Mouse (Mus musculus): Measurements from ENCODE around the gene Kirrel3. TPM values are rescaled to one million over a fixed set of nuclear protein-coding genes. Genes with fewer than 3 reads are reported as not detected.

Kirrel3 gene
- polyA plus RNA-seq, 1 experiment from 2014 or later: 6.0 TPM

GRCm38 (mm10) chr9:34704357-34704756, 218.7 kb downstream of the Kirrel3 start:
- no peak overlapping the region for H3K27ac ChIP-seq (ENCODE audit: low read depth, low read length)
- no peak overlapping the region for H3K9ac ChIP-seq (ENCODE audit: low read length)
- WGBS: 76% methylated on average over 2 of the region's 2 CpGs
- ATAC-seq (ENCODE audit: low FRiP score) (no peak), DNase-seq (ENCODE audit: low spot score, missing footprints) (no peak)
- no peak overlapping the region for H3K4me3 ChIP-seq (ENCODE audit: low read depth, low read length)
- H3K4me1 ChIP-seq (ENCODE audit: control insufficient read depth, insufficient read depth, low read length): peaks cover 6% of the 10 kb centered on the region; the same call in 1 of the 2 replicates
- H3K4me2 ChIP-seq: no peak overlapping the region
- H3K9me3 ChIP-seq (ENCODE audit: control insufficient read depth, low read length): no peaks in the 10 kb centered on the region
- no peaks in the 10 kb centered on the region for H3K36me3 ChIP-seq (ENCODE audit: control insufficient read depth, insufficient read depth, low read length)
- no peaks in the 10 kb centered on the region for H3K27me3 ChIP-seq (ENCODE audit: control insufficient read depth, insufficient read depth, low read length)

DNA sequence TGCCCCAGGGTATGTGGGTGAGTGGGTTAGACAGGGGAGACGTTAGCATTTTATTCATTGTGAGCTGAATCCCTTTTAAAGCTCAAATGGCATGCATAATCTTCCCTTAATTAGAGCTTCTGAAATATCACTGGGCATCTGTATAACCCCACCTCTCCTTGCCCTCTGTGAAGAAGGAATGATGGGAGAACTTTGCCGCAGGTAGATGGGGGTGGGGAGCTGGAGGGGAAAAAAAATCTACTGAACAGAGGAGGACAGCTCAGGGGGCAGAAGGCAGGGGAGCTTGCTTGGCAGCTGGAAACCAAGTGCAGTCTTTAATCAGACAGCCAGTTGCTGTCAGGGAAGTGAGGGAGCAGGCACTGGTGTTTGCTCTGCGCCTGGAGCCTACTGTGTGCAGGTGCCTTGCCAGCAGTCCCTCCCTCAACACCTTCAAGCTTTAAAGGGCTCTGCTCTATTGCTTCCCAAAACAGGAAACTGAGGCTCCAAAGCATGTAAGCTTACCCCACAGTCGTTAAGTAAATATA, 220.7 kb downstream of the Kirrel3 start:
- 58% methylated on average over 4 of the region's 4 CpGs for WGBS
- no peaks in the 10 kb centered on the region for H3K36me3 ChIP-seq (ENCODE audit: control insufficient read depth, insufficient read depth, low read length)

GRCm38 (mm10) chr9:34708691-34709090, 223.0 kb downstream of the Kirrel3 start:
- H3K9me3 ChIP-seq (ENCODE audit: control insufficient read depth, low read length): no peaks in the 10 kb centered on the region
- H3K4me3 ChIP-seq (ENCODE audit: low read depth, low read length): no peak overlapping the region
- H3K36me3 ChIP-seq (ENCODE audit: control insufficient read depth, insufficient read depth, low read length): no peaks in the 10 kb centered on the region
- H3K9ac ChIP-seq (ENCODE audit: low read length): no peak overlapping the region
- no peaks in the 10 kb centered on the region for H3K27me3 ChIP-seq (ENCODE audit: control insufficient read depth, insufficient read depth, low read length)
- no peak overlapping the region for H3K27ac ChIP-seq (ENCODE audit: low read depth, low read length)
- 88% methylated on average over 6 of the region's 6 CpGs for WGBS
- no peak for ATAC-seq (ENCODE audit: low FRiP score)
- no peak overlapping the region for H3K4me2 ChIP-seq
- DNase-seq (ENCODE audit: low spot score, missing footprints): no peak
- H3K4me1 ChIP-seq (ENCODE audit: control insufficient read depth, insufficient read depth, low read length): peaks cover 6% of the 10 kb centered on the region; the same call in 1 of the 2 replicates

More for the DNA sequence above, 220.7 kb downstream of the Kirrel3 start:
- Histone ChIP-seq H3K4me3 (ENCODE audit: low read depth, low read length) (no peak overlapping the region), H3K9ac (ENCODE audit: low read length) (no peak overlapping the region), H3K9me3 (ENCODE audit: control insufficient read depth, low read length) (no peaks in the 10 kb centered on the region), H3K27ac (ENCODE audit: low read depth, low read length) (no peak overlapping the region), H3K4me2 (no peak overlapping the region), H3K4me1 (ENCODE audit: control insufficient read depth, insufficient read depth, low read length) (peaks cover 6% of the 10 kb centered on the region; the same call in 1 of the 2 replicates), H3K27me3 (ENCODE audit: control insufficient read depth, insufficient read depth, low read length) (no peaks in the 10 kb centered on the region)
- DNase-seq (ENCODE audit: low spot score, missing footprints) (no peak), ATAC-seq (ENCODE audit: low FRiP score) (no peak)

- Histone ChIP-seq H3K4me3 (ENCODE audit: low read depth, low read length) (no peak overlapping the region), H3K9me3 (ENCODE audit: control insufficient read depth, low read length) (no peaks in the 10 kb centered on the region), H3K4me2 (no peak overlapping the region), H3K9ac (ENCODE audit: low read length) (no peak overlapping the region), H3K36me3 (ENCODE audit: control insufficient read depth, insufficient read depth, low read length) (no peaks in the 10 kb centered on the region), H3K27me3 (ENCODE audit: control insufficient read depth, insufficient read depth, low read length) (no peaks in the 10 kb centered on the region), H3K4me1 (ENCODE audit: control insufficient read depth, insufficient read depth, low read length) (no peaks in the 10 kb centered on the region), H3K27ac (ENCODE audit: low read depth, low read length) (no peak overlapping the region)
- ATAC-seq (ENCODE audit: low FRiP score) (no peak), DNase-seq (ENCODE audit: low spot score, missing footprints) (no peak)
- 35% methylated on average over 1 of the region's 1 CpGs for WGBS
Observed at GRCm38 (mm10) chr9:34711996-34712395, 226.3 kb downstream of the Kirrel3 start.

DNA sequence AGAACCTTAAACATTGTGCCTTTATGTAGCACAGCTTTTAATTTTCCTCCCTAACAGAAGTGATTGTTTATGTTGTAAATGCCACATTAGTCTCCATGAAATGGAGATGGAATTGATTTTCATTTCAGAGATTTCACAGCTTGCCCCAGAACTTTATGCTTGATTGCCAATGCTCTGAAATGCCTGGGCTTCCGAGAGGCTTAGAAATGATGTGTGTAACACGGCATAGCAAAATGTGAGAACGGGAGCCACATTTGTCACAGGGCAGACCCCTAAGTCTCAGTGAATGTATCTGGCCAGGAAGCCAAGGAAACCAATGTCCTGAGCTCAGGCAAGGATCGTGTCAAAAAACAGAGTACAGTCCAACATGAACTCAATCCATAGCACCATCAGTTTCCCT, 227.3 kb downstream of the Kirrel3 start:
- no peak for DNase-seq (ENCODE audit: low spot score, missing footprints)
- no peak overlapping the region for H3K27ac ChIP-seq (ENCODE audit: low read depth, low read length)
- no peak overlapping the region for H3K4me3 ChIP-seq (ENCODE audit: low read depth, low read length)
- ATAC-seq (ENCODE audit: low FRiP score): no peak
- no peak overlapping the region for H3K9ac ChIP-seq (ENCODE audit: low read length)
- H3K27me3 ChIP-seq (ENCODE audit: control insufficient read depth, insufficient read depth, low read length): no peaks in the 10 kb centered on the region
- no peaks in the 10 kb centered on the region for H3K36me3 ChIP-seq (ENCODE audit: control insufficient read depth, insufficient read depth, low read length)
- H3K9me3 ChIP-seq (ENCODE audit: control insufficient read depth, low read length): no peaks in the 10 kb centered on the region
- 76% methylated on average over 4 of the region's 4 CpGs for WGBS
- no peaks in the 10 kb centered on the region for H3K4me1 ChIP-seq (ENCODE audit: control insufficient read depth, insufficient read depth, low read length)
- H3K4me2 ChIP-seq: no peak overlapping the region

DNA sequence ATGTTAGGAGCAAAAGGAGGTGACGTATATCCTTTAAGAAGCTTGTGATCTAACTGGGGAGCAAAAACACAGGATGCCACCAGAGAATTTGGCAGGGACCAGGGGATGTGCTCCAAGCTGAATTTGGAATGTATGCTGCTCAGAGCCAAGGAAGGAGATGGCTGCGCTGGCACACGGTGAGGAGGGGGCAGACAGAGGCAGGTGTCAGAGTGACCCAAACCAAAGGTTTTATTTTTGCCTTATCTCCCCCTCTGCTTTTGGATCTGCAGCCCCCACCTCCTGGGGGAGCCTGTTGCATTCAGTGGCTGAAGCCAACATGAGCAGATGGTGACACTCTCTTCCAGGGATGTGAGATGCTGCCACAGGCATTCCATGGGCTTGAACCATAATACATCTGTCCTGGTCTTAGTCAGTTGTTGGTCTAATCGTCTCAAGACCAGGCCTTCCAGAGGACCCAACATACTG, 227.8 kb downstream of the Kirrel3 start:
- 82% methylated on average over 4 of the region's 4 CpGs for WGBS
- DNase-seq (ENCODE audit: low spot score, missing footprints): no peak
- H3K27me3 ChIP-seq (ENCODE audit: control insufficient read depth, insufficient read depth, low read length): no peaks in the 10 kb centered on the region
- ATAC-seq (ENCODE audit: low FRiP score): no peak
- H3K9ac ChIP-seq (ENCODE audit: low read length): no peak overlapping the region
- H3K9me3 ChIP-seq (ENCODE audit: control insufficient read depth, low read length): no peaks in the 10 kb centered on the region
- H3K4me3 ChIP-seq (ENCODE audit: low read depth, low read length): no peak overlapping the region
- H3K4me1 ChIP-seq (ENCODE audit: control insufficient read depth, insufficient read depth, low read length): no peaks in the 10 kb centered on the region
- H3K4me2 ChIP-seq: no peak overlapping the region
- no peak overlapping the region for H3K27ac ChIP-seq (ENCODE audit: low read depth, low read length)
- H3K36me3 ChIP-seq (ENCODE audit: control insufficient read depth, insufficient read depth, low read length): no peaks in the 10 kb centered on the region

- H3K4me2 ChIP-seq: no peak overlapping the region
- no peak overlapping the region for H3K4me3 ChIP-seq (ENCODE audit: low read depth, low read length)
- H3K27ac ChIP-seq (ENCODE audit: low read depth, low read length): no peak overlapping the region
- no peak for ATAC-seq (ENCODE audit: low FRiP score)
- no peaks in the 10 kb centered on the region for H3K9me3 ChIP-seq (ENCODE audit: control insufficient read depth, low read length)
- H3K36me3 ChIP-seq (ENCODE audit: control insufficient read depth, insufficient read depth, low read length): no peaks in the 10 kb centered on the region
- DNase-seq (ENCODE audit: low spot score, missing footprints): no peak
- 52% methylated on average over 3 of the region's 3 CpGs for WGBS
- no peaks in the 10 kb centered on the region for H3K4me1 ChIP-seq (ENCODE audit: control insufficient read depth, insufficient read depth, low read length)
- H3K9ac ChIP-seq (ENCODE audit: low read length): no peak overlapping the region
- H3K27me3 ChIP-seq (ENCODE audit: control insufficient read depth, insufficient read depth, low read length): no peaks in the 10 kb centered on the region
Observed at GRCm38 (mm10) chr9:34714996-34715619, 229.4 kb downstream of the Kirrel3 start.

DNA sequence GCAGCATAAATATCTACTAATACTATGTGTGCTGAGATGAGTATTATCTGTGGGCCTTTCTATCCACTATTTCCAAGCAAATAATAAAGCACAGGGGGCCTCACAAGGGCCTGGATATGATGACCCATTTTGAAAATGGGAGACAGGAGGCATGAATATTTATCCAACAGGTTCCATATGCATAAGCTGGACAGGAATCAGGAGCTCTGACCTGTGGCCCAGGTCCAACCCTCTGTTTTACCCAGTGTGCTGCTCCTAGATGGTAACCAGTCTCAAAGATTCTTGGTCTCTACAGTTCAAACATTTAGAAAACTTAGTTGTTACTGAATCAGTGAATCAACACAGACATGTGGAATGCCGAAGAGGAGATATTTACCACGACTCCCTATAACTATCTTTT, 230.8 kb downstream of the Kirrel3 start:
- DNase-seq (ENCODE audit: low spot score, missing footprints) (no peak), ATAC-seq (ENCODE audit: low FRiP score) (no peak)
- Histone ChIP-seq H3K36me3 (ENCODE audit: control insufficient read depth, insufficient read depth, low read length) (no peaks in the 10 kb centered on the region), H3K4me2 (no peak overlapping the region), H3K4me3 (ENCODE audit: low read depth, low read length) (no peak overlapping the region), H3K9ac (ENCODE audit: low read length) (no peak overlapping the region), H3K27ac (ENCODE audit: low read depth, low read length) (no peak overlapping the region), H3K4me1 (ENCODE audit: control insufficient read depth, insufficient read depth, low read length) (peaks cover 2% of the 10 kb centered on the region; the same call in 1 of the 2 replicates), H3K9me3 (ENCODE audit: control insufficient read depth, low read length) (no peaks in the 10 kb centered on the region), H3K27me3 (ENCODE audit: control insufficient read depth, insufficient read depth, low read length) (no peaks in the 10 kb centered on the region)
- WGBS: 86% methylated on average over 2 of the region's 2 CpGs

- Histone ChIP-seq H3K4me2 (no peak overlapping the region), H3K4me1 (ENCODE audit: control insufficient read depth, insufficient read depth, low read length) (peaks cover 11% of the 10 kb centered on the region), H3K27me3 (ENCODE audit: control insufficient read depth, insufficient read depth, low read length) (no peaks in the 10 kb centered on the region), H3K9ac (ENCODE audit: low read length) (no peak overlapping the region), H3K36me3 (ENCODE audit: control insufficient read depth, insufficient read depth, low read length) (no peaks in the 10 kb centered on the region), H3K4me3 (ENCODE audit: low read depth, low read length) (no peak overlapping the region), H3K9me3 (ENCODE audit: control insufficient read depth, low read length) (no peaks in the 10 kb centered on the region), H3K27ac (ENCODE audit: low read depth, low read length) (no peak overlapping the region)
- WGBS: 66% methylated on average over 6 of the region's 6 CpGs
- ATAC-seq (ENCODE audit: low FRiP score): no peak
- no peak for DNase-seq (ENCODE audit: low spot score, missing footprints)
Observed at GRCm38 (mm10) chr9:34721478-34722197, 235.9 kb downstream of the Kirrel3 start.

Measured in midbrain, embryonic 11.5 days (tissue).